Mouse (Mus musculus) megakaryocyte, embryonic 14.5 days (primary cell): Measurements from ENCODE around the gene Ppp3ca.

Experiments
- FLI1 ChIP-seq: IDR thresholded peaks from 2 replicates; pipeline ENCODE4 v1.6.1; 2012; ENCODE audit warnings: low read length, inconsistent platforms, mixed read lengths
- GATA1 ChIP-seq: IDR thresholded peaks from 3 replicates; pipeline ENCODE4 v1.6.1; 2012; ENCODE audit warnings: mixed read lengths, low read length, inconsistent platforms, borderline replicate concordance

DNA sequence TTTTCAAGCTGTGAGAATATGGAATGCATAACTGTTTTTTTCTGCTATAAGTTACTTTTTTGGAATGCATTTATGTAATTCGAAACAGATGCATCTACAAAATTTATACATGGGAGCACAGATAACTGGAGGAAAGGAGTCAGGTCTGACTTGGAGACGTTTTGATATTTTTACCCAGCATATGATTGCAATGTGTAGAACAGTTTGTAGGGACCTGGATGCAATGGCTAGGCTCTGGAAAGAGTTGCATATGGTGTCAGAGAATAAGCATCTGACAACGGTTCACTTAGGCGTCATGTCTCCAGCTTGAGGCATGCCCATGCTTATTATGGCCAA is 311.6 kb downstream of the Ppp3ca start:
- TF ChIP-seq FLI1 (no peak), GATA1 (no peak)
